Mouse (Mus musculus) limb, embryonic 14.5 days (tissue): Measurements from ENCODE around the gene Pianp. TPM values are rescaled to one million over a fixed set of nuclear protein-coding genes. Genes with fewer than 3 reads are reported as not detected.
"Not testable (repeated sequence)": the region's sequence is repeated elsewhere in the genome, so short reads cannot be mapped to it uniquely, and the experiment has no call there.

Source experiments
- ATAC-seq: fragments of 200-750 bp; cut with Nextera tagmentation; 2 replicates; pipeline ENCODE4 v1.8.0; 2017; ENCODE audit warnings: low read depth, moderate number of reproducible peaks, moderate TSS enrichment; ENCODE audit not compliant: low FRiP score
- DNase-seq: peaks from one replicate; pipeline ENCODE4 v3.0.0-alpha.2; 2015; ENCODE audit warnings: low spot score
- H3K27ac ChIP-seq: fragments of 300-500 bp; sonication (generic); replicated peaks from 2 replicates; pipeline ENCODE4 v1.5.1; 2014; ENCODE audit warnings: low read depth, mild to moderate bottlenecking, low read length, moderate library complexity, mixed read lengths
- H3K27me3 ChIP-seq: fragments of 300-500 bp; sonication (generic); 2 replicates; pipeline ENCODE4 v1.6.1; 2014; ENCODE audit warnings: low read length, mixed read lengths; ENCODE audit not compliant: control insufficient read depth, insufficient read depth
- H3K36me3 ChIP-seq: fragments of 300-500 bp; sonication (generic); 2 replicates; pipeline ENCODE4 v1.6.1; 2014; ENCODE audit warnings: mild to moderate bottlenecking, low read length, moderate library complexity, mixed read lengths; ENCODE audit not compliant: control insufficient read depth, insufficient read depth
- H3K4me1 ChIP-seq: fragments of 300-500 bp; sonication (generic); 2 replicates; pipeline ENCODE4 v1.6.1; 2014; ENCODE audit warnings: antibody characterized with exemption, low read length, mixed read lengths; ENCODE audit not compliant: control insufficient read depth, insufficient read depth
- H3K4me2 ChIP-seq: fragments of 300-500 bp; sonication (generic); replicated peaks from 2 replicates; pipeline ENCODE4 v1.6.1; 2014; ENCODE audit warnings: low read depth, mild to moderate bottlenecking, low read length, moderate library complexity; ENCODE audit not compliant: severe bottlenecking
- H3K4me3 ChIP-seq: fragments of 300-500 bp; sonication (generic); replicated peaks from 2 replicates; pipeline ENCODE4 v1.5.1; 2014; ENCODE audit warnings: low read length
- H3K9ac ChIP-seq: fragments of 300-500 bp; sonication (generic); 2 replicates; pipeline ENCODE4 v1.6.1; 2014; ENCODE audit warnings: mild to moderate bottlenecking, low read depth, low read length, moderate library complexity; ENCODE audit not compliant: severe bottlenecking
- H3K9me3 ChIP-seq: fragments of 300-500 bp; sonication (generic); 2 replicates; pipeline ENCODE4 v1.6.1; 2016; ENCODE audit warnings: low read length; ENCODE audit not compliant: control insufficient read depth
- POLR2A ChIP-seq: fragments of 200-500 bp; IDR thresholded peaks from 2 replicates; pipeline ENCODE4 v1.8.0; 2012; ENCODE audit warnings: inconsistent platforms, mild to moderate bottlenecking, moderate library complexity, borderline replicate concordance; ENCODE audit not compliant: insufficient read depth, insufficient read length; ENCODE audit errors: extremely low read depth
- WGBS: fragments of 180-500 bp; shearing (Covaris S2); extraction: QIAGEN DNeasy Blood & Tissue Kit; methylation state at CpG from one replicate; pipeline ENCODE4 v1.1.7; 2014; 5-methylcytosine and 5-hydroxymethylcytosine counted together
- polyA plus RNA-seq, 2 experiments: library from polyadenylated mRNA; depleted of rRNA in 1 of 2; stranded (reverse) in 1 of 2; unstranded in 1 of 2; fragments of >200 nt; fragmentation: Nextera tagmentation in 1 of 2; extraction: Ambion mirVana in 1 of 2; gene quantifications; 2 replicates each; pipeline versions ENCODE4 v1.2.1 to v1.2.3; 2012 to 2014

The Pianp gene
- polyA plus RNA-seq, 2 experiments: 20.3 to 35.2 TPM

DNA sequence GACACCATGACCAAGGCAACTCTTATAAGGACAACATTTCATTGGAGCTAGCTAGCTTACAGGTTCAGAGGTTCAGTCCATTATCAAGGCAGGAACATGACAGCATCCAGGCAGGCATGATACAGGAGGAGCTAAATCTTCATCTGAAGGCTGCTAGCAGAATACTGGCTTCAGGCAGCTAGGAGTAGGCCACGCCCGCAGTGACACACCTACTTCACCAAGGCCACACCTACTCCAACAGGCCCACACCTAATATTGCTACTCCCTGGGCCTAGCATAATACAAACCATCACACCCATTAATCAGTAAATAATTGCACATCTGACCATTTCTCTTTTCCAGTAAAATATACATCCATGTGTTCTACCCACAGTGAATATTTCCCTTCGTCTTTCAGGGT, 21.2 kb downstream of the Pianp start:
- 87% methylated on average over 3 of the region's 3 CpGs for WGBS
- H3K36me3 ChIP-seq: peaks cover 72% of the 10 kb centered on the region
- DNase-seq (no peak), ATAC-seq (no peak)
- no peaks in the 10 kb centered on the region for H3K9me3 ChIP-seq
- H3K9ac ChIP-seq: no peak overlapping the region
- no peaks in the 10 kb centered on the region for H3K27me3 ChIP-seq
- H3K4me2 ChIP-seq: no peak overlapping the region
- no peak overlapping the region for H3K4me3 ChIP-seq
- no peaks in the 10 kb centered on the region for H3K4me1 ChIP-seq
- H3K27ac ChIP-seq: no peak overlapping the region
- no peak for TF ChIP-seq POLR2A

DNA sequence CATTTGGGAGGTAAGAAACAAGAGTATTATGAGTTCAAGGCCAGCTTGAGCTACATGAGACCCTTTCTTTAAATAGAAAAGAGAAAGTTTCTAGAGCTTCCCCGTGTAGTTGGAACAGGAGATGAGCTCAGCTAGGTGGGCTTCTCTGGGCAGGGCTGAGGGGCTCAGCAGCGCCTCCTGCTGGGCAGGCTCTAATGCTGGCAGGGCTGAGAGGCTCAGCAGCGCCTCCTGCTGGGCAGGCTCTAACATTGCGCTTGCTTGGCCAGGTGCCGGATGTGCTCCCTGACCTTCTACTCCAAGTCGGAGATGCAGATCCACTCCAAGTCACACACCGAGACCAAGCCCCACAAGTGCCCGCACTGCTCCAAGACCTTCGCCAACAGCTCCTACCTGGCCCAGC, 34.0 kb downstream of the Pianp start:
- H3K9me3 ChIP-seq, H3K4me3 ChIP-seq, ATAC-seq, H3K27me3 ChIP-seq, H3K9ac ChIP-seq, H3K4me1 ChIP-seq, H3K27ac ChIP-seq, H3K4me2 ChIP-seq: not testable (repeated sequence)
- WGBS: 27% methylated on average over 6 of the region's 9 CpGs
- peak; percentile 38 for DNase-seq
- H3K36me3 ChIP-seq: peaks cover 83% of the 10 kb centered on the region

DNA sequence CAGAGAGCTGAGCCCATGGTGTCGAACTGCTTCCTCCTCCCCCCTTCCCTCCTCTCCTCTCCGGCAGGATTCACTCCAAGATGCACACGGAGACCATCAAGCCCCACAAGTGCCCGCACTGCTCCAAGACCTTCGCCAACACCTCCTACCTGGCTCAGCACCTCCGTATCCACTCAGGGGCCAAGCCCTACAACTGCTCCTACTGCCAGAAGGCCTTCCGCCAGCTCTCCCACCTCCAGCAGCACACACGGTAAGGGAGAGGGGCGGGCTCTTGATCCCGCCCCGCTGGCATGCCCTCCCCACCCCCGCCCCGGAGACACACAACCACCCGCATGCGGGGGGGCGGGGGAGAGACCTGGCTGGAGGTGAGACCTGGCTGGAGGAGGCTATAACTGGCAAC, 35.1 kb downstream of the Pianp start:
- H3K36me3 ChIP-seq: peaks cover 82% of the 10 kb centered on the region
- no peak for DNase-seq
- H3K4me3 ChIP-seq: no peak overlapping the region
- ATAC-seq: no peak
- H3K4me1 ChIP-seq: no peaks in the 10 kb centered on the region
- no peaks in the 10 kb centered on the region for H3K27me3 ChIP-seq
- WGBS: 90% methylated on average over 16 of the region's 16 CpGs
- no peak for TF ChIP-seq POLR2A
- H3K27ac ChIP-seq: no peak overlapping the region
- H3K4me2 ChIP-seq: no peak overlapping the region
- H3K9ac ChIP-seq: no peak overlapping the region
- no peaks in the 10 kb centered on the region for H3K9me3 ChIP-seq

DNA sequence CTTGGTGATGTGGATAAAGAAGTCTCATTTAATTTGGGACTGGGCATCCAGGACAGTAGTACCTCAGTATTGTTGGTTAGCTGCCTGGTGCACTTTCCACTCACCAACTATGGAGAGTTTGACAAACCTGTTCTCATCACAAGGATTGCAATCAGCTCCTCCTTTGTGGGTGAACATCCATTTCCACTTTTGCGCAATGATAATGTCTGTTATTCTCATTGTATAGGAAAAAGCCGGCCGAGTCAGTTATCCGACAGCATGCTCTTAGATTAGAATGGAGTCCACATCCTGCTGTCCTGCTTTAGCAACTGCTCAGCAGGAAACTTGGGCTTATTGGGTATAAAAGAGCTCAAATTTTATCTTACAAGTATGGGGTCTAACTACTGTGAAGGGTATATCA, 42.2 kb downstream of the Pianp start:
- Histone ChIP-seq H3K9ac (peak overlapping the region; percentile 49; the same call in 1 of the 2 replicates), H3K4me1 (peaks cover 4% of the 10 kb centered on the region; the same call in 1 of the 2 replicates), H3K4me2 (peak overlapping the region; percentile 56), H3K4me3 (peak overlapping the region; percentile 51), H3K36me3 (peaks cover 46% of the 10 kb centered on the region), H3K9me3 (no peaks in the 10 kb centered on the region), H3K27me3 (no peaks in the 10 kb centered on the region), H3K27ac (peak overlapping the region; percentile 87)
- TF ChIP-seq POLR2A: no peak
- ATAC-seq (no peak), DNase-seq (no peak)
- WGBS: 91% methylated on average over 4 of the region's 4 CpGs

DNA sequence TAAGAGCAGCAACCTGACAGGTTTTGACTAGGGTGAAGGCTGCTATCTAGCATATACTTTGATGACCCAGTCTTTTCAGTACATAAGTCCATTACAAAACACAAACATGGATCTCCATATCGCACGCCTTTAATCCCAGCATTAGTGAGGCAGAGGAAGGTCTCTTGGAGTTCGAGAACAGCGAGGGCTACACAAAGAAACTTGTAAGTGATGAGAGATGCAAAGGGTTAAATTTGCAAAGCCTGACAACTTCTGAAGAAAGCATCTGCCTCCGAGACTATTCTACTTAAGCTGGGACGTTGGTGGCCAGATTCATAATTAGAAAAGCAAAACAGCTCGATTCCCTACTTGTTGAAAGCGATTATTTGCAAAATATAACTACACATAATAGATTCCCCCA, 42.6 kb downstream of the Pianp start:
- Histone ChIP-seq H3K27ac (peak overlapping the region; percentile 87), H3K36me3 (peaks cover 46% of the 10 kb centered on the region), H3K4me3 (peak overlapping the region; percentile 51), H3K27me3 (no peaks in the 10 kb centered on the region), H3K4me1 (peaks cover 4% of the 10 kb centered on the region; the same call in 1 of the 2 replicates), H3K9ac (peak overlapping the region; percentile 49), H3K9me3 (no peaks in the 10 kb centered on the region), H3K4me2 (peak overlapping the region; percentile 56)
- no peak for TF ChIP-seq POLR2A
- 6% methylated on average over 8 of the region's 8 CpGs for WGBS
- ATAC-seq (peak; percentile 14), DNase-seq (no peak)

DNA sequence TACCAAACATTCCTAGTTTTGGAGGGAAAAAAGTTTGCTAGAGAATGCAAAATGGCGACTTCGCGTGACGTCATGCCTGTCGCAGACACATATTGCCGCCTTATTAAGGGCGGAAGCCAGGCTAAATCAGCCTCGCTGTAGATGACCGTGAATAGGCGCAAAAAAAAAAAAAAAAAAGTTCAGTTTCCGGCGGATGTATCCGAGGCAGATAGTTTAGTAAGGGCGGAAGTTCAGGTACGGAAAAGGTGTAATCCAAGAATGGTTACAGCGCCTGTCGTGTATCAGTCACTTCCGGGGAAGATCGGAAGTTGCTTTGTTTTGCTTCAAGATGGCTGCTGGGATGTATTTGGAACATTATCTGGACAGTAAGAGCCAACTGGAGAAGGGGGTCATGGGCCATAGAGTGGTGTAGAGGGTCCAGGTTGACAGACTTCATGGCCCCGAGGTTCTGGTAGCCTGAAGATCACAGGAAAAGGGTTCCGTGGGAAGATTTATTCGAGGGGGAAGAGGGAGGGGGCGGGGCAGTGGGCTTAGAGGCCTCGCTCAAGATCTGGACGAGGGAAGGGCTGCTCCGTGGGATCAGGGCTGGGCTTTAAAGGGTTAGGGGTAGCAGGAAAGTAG, 43.1 kb downstream of the Pianp start, which contains the start of gene Ing4:
Ing4 (plus strand) TSS at position 228 of the 621 bp plus-strand sequence.
- Histone ChIP-seq H3K27me3 (no peaks in the 10 kb centered on the region), H3K36me3 (peaks cover 47% of the 10 kb centered on the region), H3K9ac (peak within 1 kb of the TSS; percentile 69), H3K4me2 (peak within 1 kb of the TSS; percentile 76), H3K4me1 (peaks cover 4% of the 10 kb centered on the region; the same call in 1 of the 2 replicates), H3K4me3 (peak within 1 kb of the TSS; percentile 51), H3K27ac (peak within 1 kb of the TSS; percentile 87), H3K9me3 (no peaks in the 10 kb centered on the region)
- DNase-seq (peak; percentile 97), ATAC-seq (peak; percentile 96)
- 0% methylated on average over 26 of the region's 26 CpGs for WGBS
- TF ChIP-seq POLR2A: no peak
